Mouse (Mus musculus) ES-Bruce4 (cell line): ENCODE results near the gene Mrpl58.

Experiments
- CTCF ChIP-seq: IDR thresholded peaks from one replicate; pipeline ENCODE4 v1.8.1; 2011; ENCODE audit warnings: low read depth, low read length
- POLR2A ChIP-seq: IDR thresholded peaks from one replicate; pipeline ENCODE4 v1.8.1; 2011; ENCODE audit warnings: low read length; ENCODE audit not compliant: insufficient read depth

DNA sequence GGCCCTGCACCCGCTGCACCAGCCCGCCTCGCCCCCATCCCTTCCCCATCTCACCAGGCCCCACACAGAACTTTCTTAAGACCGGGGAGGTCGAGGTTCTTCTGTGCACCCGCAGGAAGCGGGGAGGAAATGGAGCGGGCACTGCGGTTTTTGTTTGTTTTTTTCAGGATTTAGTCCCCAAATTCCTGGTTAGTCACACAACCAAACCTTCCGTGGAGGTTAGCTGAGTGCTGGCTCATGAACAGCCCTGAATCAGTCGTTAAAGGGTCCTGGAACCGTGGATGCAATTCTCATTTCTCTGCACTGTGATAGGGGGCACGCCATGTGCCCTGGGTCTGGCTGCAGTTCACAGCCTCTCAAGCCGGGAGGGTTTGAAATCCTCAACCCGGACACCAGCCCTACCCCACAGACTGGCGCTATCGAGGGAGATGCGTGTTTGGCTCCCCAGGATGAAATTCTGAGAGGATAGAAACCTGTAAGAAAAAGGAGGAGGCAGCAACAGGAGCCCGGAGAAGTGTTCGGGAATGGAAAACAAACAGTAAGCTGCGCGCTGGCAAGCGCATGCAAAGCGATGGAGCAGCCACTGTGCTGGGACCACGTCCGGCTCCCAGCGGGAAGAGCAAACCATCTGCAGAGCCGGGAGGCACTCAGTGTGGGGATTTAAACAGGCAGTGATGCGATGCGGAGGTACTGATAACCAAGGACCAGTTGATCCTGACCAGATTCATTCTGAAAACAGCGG, 32.2 kb downstream of the Mrpl58 start:
- TF ChIP-seq POLR2A = no peak
- no peak for TF ChIP-seq CTCF
